Mouse (Mus musculus) kidney, adult 2 months (tissue): ENCODE results near the gene Acap2.

ENCODE experiments used
- CTCF ChIP-seq: fragments of 200-500 bp; conservative IDR thresholded peaks from 2 replicates; pipeline ENCODE4 v1.5.1; 2011; ENCODE audit warnings: low read depth, mild to moderate bottlenecking, control low read depth, low read length, moderate library complexity, mixed read lengths; ENCODE audit not compliant: insufficient read depth, insufficient read length
- POLR2A ChIP-seq: fragments of 200-500 bp; IDR thresholded peaks from one replicate; pipeline ENCODE4 v1.6.1; 2011; ENCODE audit warnings: low read depth, low read length, control low read depth

- TF ChIP-seq POLR2A (no peak), CTCF (no peak)
Observed at GRCm38 (mm10) chr16:31071731-31072130, 129.3 kb downstream of the Acap2 start.
